Mouse (Mus musculus) midbrain, embryonic 14.5 days (tissue): ENCODE data around the gene Mapk8ip1. TPM values are rescaled to one million over a fixed set of nuclear protein-coding genes. Genes with fewer than 3 reads are reported as not detected.

Experiments used
- ATAC-seq: fragments of 200-750 bp; cut with Nextera tagmentation; 2 replicates; pipeline ENCODE4 v1.8.0; 2017; ENCODE audit warnings: moderate number of reproducible peaks, moderate library complexity; ENCODE audit not compliant: low FRiP score, low TSS enrichment
- DNase-seq: peaks from one replicate; pipeline ENCODE4 v3.0.0-alpha.2; 2015
- H3K27ac ChIP-seq: fragments of 300-500 bp; sonication (generic); replicated peaks from 2 replicates; pipeline ENCODE4 v1.5.1; 2014; ENCODE audit warnings: mild to moderate bottlenecking, low read depth, low read length, moderate library complexity
- H3K27me3 ChIP-seq: fragments of 300-500 bp; sonication (generic); 2 replicates; pipeline ENCODE4 v1.6.1; 2014; ENCODE audit warnings: low read length, control low read depth, mixed read lengths; ENCODE audit not compliant: control insufficient read depth, insufficient read depth
- H3K36me3 ChIP-seq: fragments of 300-500 bp; sonication (generic); 2 replicates; pipeline ENCODE4 v1.6.1; 2014; ENCODE audit warnings: low read length, control low read depth; ENCODE audit not compliant: control insufficient read depth, insufficient read depth
- H3K4me1 ChIP-seq: fragments of 300-500 bp; sonication (generic); 2 replicates; pipeline ENCODE4 v1.6.1; 2014; ENCODE audit warnings: mild to moderate bottlenecking, antibody characterized with exemption, low read length, control low read depth; ENCODE audit not compliant: control insufficient read depth, insufficient read depth
- H3K4me2 ChIP-seq: fragments of 300-500 bp; sonication (generic); 2 replicates; pipeline ENCODE4 v1.6.1; 2014; ENCODE audit warnings: mild to moderate bottlenecking, low read length, moderate library complexity
- H3K4me3 ChIP-seq: fragments of 300-500 bp; sonication (generic); replicated peaks from 2 replicates; pipeline ENCODE4 v1.5.1; 2014; ENCODE audit warnings: low read depth, low read length
- H3K9ac ChIP-seq: fragments of 300-500 bp; sonication (generic); replicated peaks from 2 replicates; pipeline ENCODE4 v1.6.1; 2014; ENCODE audit warnings: mild to moderate bottlenecking, low read length, moderate library complexity
- H3K9me3 ChIP-seq: fragments of 300-500 bp; sonication (generic); 2 replicates; pipeline ENCODE4 v1.6.1; 2016; ENCODE audit warnings: low read length, control low read depth, mixed read lengths; ENCODE audit not compliant: control insufficient read depth
- WGBS: fragments of 180-500 bp; shearing (Covaris S2); extraction: QIAGEN DNeasy Blood & Tissue Kit; methylation state at CpG from one replicate; pipeline ENCODE4 v1.1.7; 2014; 5-methylcytosine and 5-hydroxymethylcytosine counted together
- polyA plus RNA-seq: library from polyadenylated mRNA; unstranded; fragments of >200 nt; fragmentation: Nextera tagmentation; extraction: Ambion mirVana; gene quantifications from 2 replicates; pipeline ENCODE4 v1.2.1, GENCODE M21; 2014

The Mapk8ip1 gene
- 62.4 and 117 TPM in 2 replicates for polyA plus RNA-seq

DNA sequence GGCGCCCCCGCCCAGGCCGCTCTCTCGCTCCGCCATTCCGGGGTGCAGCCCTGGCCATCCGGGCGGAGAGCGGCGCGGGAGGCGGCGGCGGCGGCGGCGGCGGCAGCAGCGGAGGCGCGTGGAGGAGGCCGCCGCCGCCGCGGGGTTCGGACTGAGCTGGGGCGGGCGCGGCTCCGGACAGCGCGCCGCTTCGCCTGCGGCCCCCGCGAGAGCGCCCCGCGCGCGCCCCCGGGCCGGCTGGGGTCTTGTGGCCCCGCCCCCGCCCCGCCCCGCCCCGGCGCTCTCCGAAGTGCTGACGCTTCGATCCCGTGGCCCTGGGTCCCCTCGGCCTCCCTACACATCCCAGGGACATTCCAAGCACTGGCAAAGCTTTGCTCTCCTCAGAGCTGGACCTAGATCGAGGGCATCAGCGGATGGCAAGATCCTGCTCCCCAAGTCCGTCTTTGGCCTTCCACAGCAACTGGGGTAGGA, at the start of gene Mapk8ip1:
Gene Mapk8ip1, minus strand, starts transcription at position 173 of the 471 bp plus-strand sequence.
- Histone ChIP-seq H3K27ac (peak within 1 kb of the TSS; percentile 76), H3K4me1 (peaks cover 31% of the 10 kb centered on the region), H3K36me3 (peaks cover 26% of the 10 kb centered on the region), H3K4me3 (peak within 1 kb of the TSS; percentile 83), H3K9ac (peak within 1 kb of the TSS; percentile 98), H3K27me3 (no peaks in the 10 kb centered on the region), H3K4me2 (peak within 1 kb of the TSS; percentile 79), H3K9me3 (no peaks in the 10 kb centered on the region)
- DNase-seq: peak; percentile 79
- peak; percentile 64 for ATAC-seq
- WGBS: 2% methylated on average over 38 of the region's 59 CpGs

DNA sequence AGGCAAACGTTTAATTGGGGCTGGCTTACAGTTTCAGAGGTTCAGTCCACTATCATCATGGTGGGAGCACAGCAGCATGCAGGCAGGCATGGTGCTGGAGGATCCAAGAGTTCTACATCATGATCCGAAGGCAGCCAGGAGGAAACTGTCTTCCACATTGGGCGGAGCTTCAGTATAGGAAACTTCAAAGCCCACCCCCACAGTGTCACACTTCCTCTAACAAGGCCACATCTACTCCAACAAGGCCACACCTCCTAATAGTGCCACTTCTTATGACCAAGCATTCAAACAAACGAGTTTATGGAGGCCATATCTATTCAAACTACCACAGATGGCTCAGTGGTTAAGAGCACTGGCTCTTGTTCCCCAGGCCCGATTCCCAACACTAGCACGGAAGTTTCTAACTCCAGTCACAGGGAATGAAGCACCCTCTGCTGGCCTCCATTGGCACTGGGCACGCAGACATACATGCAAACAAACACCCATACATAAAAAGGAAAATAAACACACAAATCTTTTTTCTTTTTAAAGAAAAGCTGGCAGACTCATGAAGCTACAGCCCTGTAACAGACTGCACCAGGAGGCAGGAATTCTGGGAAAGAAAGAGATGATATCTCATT, 46.2 kb upstream of the Mapk8ip1 start:
- Histone ChIP-seq H3K9ac (no peak overlapping the region), H3K4me2 (no peak overlapping the region), H3K4me1 (no peaks in the 10 kb centered on the region), H3K36me3 (peaks cover 3% of the 10 kb centered on the region; the same call in 1 of the 2 replicates), H3K4me3 (no peak overlapping the region), H3K27ac (no peak overlapping the region), H3K9me3 (no peaks in the 10 kb centered on the region), H3K27me3 (no peaks in the 10 kb centered on the region)
- ATAC-seq (no peak), DNase-seq (no peak)
- 72% methylated on average over 7 of the region's 7 CpGs for WGBS

DNA sequence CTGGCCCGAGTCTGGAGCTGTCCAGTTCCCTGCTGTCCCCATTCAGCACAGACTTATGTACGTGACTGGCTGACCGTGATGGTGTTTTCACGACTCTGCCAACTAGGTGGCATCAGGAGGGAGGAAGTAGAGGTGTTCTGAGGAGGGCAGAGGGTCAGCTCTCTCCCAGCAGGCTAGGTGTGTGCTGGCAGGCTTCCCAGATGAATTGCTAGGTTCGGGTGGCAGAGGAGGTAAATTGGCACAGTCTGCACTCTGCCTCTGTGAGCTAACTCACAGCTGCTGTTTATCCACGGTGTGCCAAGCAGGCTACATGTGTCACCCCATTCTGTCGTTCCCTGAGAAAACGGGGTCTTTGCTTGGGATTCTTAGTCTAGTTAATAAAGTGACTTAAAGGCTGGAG, 45.6 kb upstream of the Mapk8ip1 start:
- Histone ChIP-seq H3K36me3 (no peaks in the 10 kb centered on the region), H3K27me3 (no peaks in the 10 kb centered on the region), H3K9me3 (no peaks in the 10 kb centered on the region), H3K4me1 (no peaks in the 10 kb centered on the region), H3K9ac (no peak overlapping the region), H3K27ac (no peak overlapping the region), H3K4me2 (no peak overlapping the region), H3K4me3 (no peak overlapping the region)
- WGBS: 74% methylated on average over 8 of the region's 8 CpGs
- no peak for ATAC-seq
- no peak for DNase-seq

DNA sequence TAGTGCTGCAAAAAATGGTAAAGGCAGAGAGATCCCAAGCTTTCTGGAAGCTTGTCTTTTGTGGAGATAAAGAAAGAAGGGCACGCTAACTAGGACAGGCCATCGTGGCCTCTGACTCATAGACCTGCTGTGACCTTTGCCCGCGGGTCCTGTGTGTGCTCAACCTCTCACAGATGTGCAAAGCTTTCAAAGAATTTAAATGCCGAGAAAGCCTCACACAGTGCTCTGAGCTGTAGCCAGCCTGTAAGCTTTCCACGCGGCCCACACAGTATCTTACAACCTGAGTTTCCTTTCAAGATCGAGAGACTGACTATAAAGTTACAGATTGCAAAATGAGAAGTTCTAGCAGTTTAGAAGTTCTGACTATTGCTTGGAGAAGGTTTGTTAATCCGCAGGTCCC, 44.8 kb upstream of the Mapk8ip1 start:
- no peaks in the 10 kb centered on the region for H3K4me1 ChIP-seq
- H3K27me3 ChIP-seq: no peaks in the 10 kb centered on the region
- no peak overlapping the region for H3K4me3 ChIP-seq
- H3K9me3 ChIP-seq: no peaks in the 10 kb centered on the region
- no peak overlapping the region for H3K4me2 ChIP-seq
- H3K27ac ChIP-seq: no peak overlapping the region
- H3K9ac ChIP-seq: no peak overlapping the region
- no peaks in the 10 kb centered on the region for H3K36me3 ChIP-seq
- 42% methylated on average over 9 of the region's 9 CpGs for WGBS
- DNase-seq (no peak), ATAC-seq (no peak)

DNA sequence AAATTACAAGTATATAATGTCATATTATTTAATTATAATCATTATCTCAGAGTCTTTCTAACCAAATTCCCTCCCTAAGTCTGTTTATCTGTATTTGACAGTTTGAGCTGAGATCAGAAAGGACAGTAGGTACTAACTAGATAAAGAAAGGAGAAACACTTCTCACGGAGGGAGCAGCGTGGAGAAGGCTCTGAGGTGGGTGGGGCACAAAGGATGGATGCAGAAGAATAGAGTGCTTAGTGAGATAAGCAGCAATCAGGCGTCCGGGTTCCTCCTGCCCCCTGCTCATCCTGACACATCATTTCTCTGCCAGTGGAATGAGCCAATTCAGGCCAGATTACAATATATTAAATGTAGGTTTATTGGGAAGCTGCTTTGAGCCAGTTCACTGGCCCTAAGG, 43.3 kb upstream of the Mapk8ip1 start:
- Histone ChIP-seq H3K4me1 (no peaks in the 10 kb centered on the region), H3K9me3 (no peaks in the 10 kb centered on the region), H3K4me3 (no peak overlapping the region), H3K9ac (no peak overlapping the region), H3K4me2 (no peak overlapping the region), H3K36me3 (no peaks in the 10 kb centered on the region), H3K27me3 (no peaks in the 10 kb centered on the region), H3K27ac (no peak overlapping the region)
- no peak for ATAC-seq
- WGBS: 42% methylated on average over 4 of the region's 4 CpGs
- no peak for DNase-seq

DNA sequence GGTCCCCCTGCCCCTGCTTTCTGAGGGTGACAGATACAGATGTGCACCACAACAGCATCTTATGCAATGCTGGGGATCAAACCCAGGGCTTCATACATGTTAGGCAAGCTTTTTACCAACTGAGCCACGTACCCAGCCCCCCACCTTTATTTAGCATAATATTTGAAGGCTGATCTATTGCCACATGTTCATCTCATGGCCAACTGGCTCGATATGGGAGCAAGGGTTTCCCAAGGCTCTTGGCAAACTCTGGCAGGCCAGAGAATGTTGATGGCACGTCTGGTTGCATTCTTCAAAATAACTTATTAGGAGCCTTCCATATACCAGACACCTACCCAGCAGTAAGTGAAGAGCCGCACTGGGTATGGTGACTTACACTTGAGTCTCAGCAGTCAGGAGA, 42.2 kb upstream of the Mapk8ip1 start:
- ATAC-seq: no peak
- H3K27me3 ChIP-seq: no peaks in the 10 kb centered on the region
- no peak overlapping the region for H3K9ac ChIP-seq
- no peak overlapping the region for H3K4me2 ChIP-seq
- H3K36me3 ChIP-seq: no peaks in the 10 kb centered on the region
- no peak overlapping the region for H3K4me3 ChIP-seq
- no peak overlapping the region for H3K27ac ChIP-seq
- no peaks in the 10 kb centered on the region for H3K9me3 ChIP-seq
- no peaks in the 10 kb centered on the region for H3K4me1 ChIP-seq
- no peak for DNase-seq
- 87% methylated on average over 4 of the region's 4 CpGs for WGBS

DNA sequence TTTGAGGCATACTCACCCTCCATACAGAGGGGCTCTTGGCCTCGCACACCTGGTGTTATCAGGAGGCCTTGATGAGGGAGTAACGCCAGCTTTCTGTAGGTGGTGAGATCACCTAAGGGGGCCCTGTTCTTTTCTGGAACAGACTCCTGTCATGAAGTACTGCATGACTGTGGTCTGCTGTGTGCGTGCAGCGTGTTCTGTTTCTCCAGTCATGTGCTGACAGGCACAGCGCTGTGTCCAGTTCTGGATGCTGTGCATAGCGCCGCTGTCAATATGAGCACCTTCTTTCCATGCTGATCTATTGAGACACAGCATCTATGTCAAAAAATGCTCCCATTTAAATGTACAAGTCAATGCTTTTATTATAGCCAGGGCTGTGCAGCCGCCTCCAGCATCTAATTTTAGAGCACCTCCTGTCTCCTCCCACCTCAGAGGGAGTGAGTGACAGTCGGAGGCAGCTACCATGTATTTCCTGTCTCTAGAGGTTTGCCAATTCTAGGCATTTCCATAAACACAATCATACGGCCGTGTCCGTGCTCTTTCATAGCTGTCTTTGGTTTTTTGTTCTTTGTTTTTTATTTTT, 41.4 kb upstream of the Mapk8ip1 start:
- DNase-seq (peak; percentile 32), ATAC-seq (no peak)
- Histone ChIP-seq H3K4me3 (no peak overlapping the region), H3K9me3 (no peaks in the 10 kb centered on the region), H3K27me3 (no peaks in the 10 kb centered on the region), H3K4me2 (no peak overlapping the region), H3K36me3 (no peaks in the 10 kb centered on the region), H3K4me1 (no peaks in the 10 kb centered on the region), H3K9ac (no peak overlapping the region), H3K27ac (0 out of 2 replicates have a peak overlapping the region, but pooled peaks have one; percentile 32)
- WGBS: 71% methylated on average over 12 of the region's 12 CpGs

DNA sequence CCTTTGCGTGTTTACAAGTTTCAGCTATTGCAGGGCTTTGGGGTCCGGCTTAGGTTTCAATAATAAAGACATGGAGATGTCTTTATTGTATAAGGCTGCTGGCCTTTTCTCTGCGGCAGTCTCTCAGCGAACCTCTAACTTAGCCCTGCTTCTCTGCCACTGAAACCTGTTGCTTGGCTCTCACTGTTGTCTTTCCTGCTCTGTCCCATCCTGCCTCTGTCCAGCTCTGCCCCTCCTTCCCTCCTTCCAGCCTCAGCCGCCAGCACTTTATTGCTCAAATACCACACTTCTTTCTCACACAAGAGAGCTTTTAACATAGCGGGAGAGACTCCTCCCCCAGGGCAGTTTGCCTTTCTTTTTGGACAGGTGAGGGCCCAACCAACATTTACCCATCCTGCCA, 39.4 kb upstream of the Mapk8ip1 start:
- H3K4me2 ChIP-seq: no peak overlapping the region
- no peak for ATAC-seq
- H3K4me3 ChIP-seq: no peak overlapping the region
- no peaks in the 10 kb centered on the region for H3K9me3 ChIP-seq
- H3K4me1 ChIP-seq: no peaks in the 10 kb centered on the region
- no peak overlapping the region for H3K9ac ChIP-seq
- no peaks in the 10 kb centered on the region for H3K27me3 ChIP-seq
- no peaks in the 10 kb centered on the region for H3K36me3 ChIP-seq
- DNase-seq: no peak
- H3K27ac ChIP-seq: no peak overlapping the region
- 65% methylated on average over 6 of the region's 6 CpGs for WGBS

DNA sequence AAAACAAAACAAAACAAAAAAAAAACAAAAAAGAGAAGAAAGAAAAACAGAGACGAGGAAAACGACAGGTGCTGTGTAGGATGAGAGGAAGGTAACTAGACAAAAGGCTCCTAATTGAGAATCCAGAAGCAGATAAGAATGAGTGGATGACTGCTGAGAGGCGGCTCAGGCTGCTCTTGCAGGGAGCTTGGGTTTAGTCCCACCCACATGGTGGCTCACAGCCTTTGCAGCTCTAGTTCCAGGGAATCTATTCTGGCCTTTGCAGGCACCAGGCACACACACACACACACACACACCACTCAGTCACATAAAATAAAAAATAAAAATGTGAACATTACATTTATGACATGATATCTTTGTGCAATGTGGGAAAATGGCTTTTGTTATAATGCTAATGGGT, 37.5 kb upstream of the Mapk8ip1 start:
- DNase-seq: no peak
- H3K27me3 ChIP-seq: no peaks in the 10 kb centered on the region
- WGBS: 62% methylated on average over 3 of the region's 3 CpGs

More for the DNA sequence above, 37.5 kb upstream of the Mapk8ip1 start:
- Histone ChIP-seq H3K9me3 (no peaks in the 10 kb centered on the region), H3K4me3 (no peak overlapping the region), H3K4me2 (no peak overlapping the region), H3K27ac (no peak overlapping the region), H3K36me3 (no peaks in the 10 kb centered on the region), H3K9ac (no peak overlapping the region), H3K4me1 (peaks cover 6% of the 10 kb centered on the region; the same call in 1 of the 2 replicates)
- no peak for ATAC-seq
